Mouse (Mus musculus) liver, adult 2 months (tissue): ENCODE results near the gene Xpot. TPM values are rescaled to one million over a fixed set of nuclear protein-coding genes. Genes with fewer than 3 reads are reported as not detected.

Source experiments
- DNase-seq: peaks from one replicate; pipeline ENCODE4 v3.0.0-alpha.2; 2011; ENCODE audit warnings: low read depth, low spot score; ENCODE audit errors: extremely low read depth
- H3K27ac ChIP-seq: fragments of 200-500 bp; replicated peaks from 2 replicates; pipeline ENCODE4 v1.5.1; 2012; ENCODE audit warnings: low read depth, mild to moderate bottlenecking, control low read depth, inconsistent platforms, low read length; ENCODE audit not compliant: insufficient read depth
- H3K27me3 ChIP-seq: fragments of 200-500 bp; 2 replicates; pipeline ENCODE4 v1.6.1; 2012; ENCODE audit warnings: mild to moderate bottlenecking, moderate library complexity, low read length, inconsistent platforms; ENCODE audit not compliant: control insufficient read depth, insufficient read depth
- H3K36me3 ChIP-seq: fragments of 200-500 bp; 2 replicates; pipeline ENCODE4 v1.6.1; 2012; ENCODE audit warnings: low read length, inconsistent platforms; ENCODE audit not compliant: control insufficient read depth, insufficient read depth
- H3K4me1 ChIP-seq: fragments of 200-500 bp; 2 replicates; pipeline ENCODE4 v1.6.1; 2011; ENCODE audit warnings: low read length; ENCODE audit not compliant: control insufficient read depth, insufficient read depth
- H3K4me3 ChIP-seq: fragments of 200-500 bp; 2 replicates; pipeline ENCODE4 v1.5.1; 2011; ENCODE audit warnings: low read depth, mild to moderate bottlenecking, control low read depth, low read length, moderate library complexity; ENCODE audit not compliant: insufficient read depth
- H3K79me2 ChIP-seq: fragments of 200-500 bp; 2 replicates; pipeline ENCODE4 v1.6.1; 2012; ENCODE audit warnings: inconsistent platforms, mild to moderate bottlenecking, low read length, moderate library complexity; ENCODE audit not compliant: control insufficient read depth, insufficient read depth
- H3K9ac ChIP-seq: fragments of 200-500 bp; 2 replicates; pipeline ENCODE4 v1.6.1; 2012; ENCODE audit warnings: low read depth, mild to moderate bottlenecking, control low read depth, inconsistent platforms, low read length
- CTCF ChIP-seq: fragments of 200-500 bp; IDR thresholded peaks from 2 replicates; pipeline ENCODE4 v1.5.1; 2011; ENCODE audit warnings: low read depth, low read length, control low read depth
- POLR2A ChIP-seq: fragments of 200-500 bp; IDR thresholded peaks from 2 replicates; pipeline ENCODE4 v1.6.1; 2011; ENCODE audit warnings: low read length, control low read depth; ENCODE audit not compliant: insufficient read depth; ENCODE audit errors: extremely low read depth
- WGBS: fragments of 180-500 bp; shearing (Covaris S2); methylation state at CpG from one replicate; pipeline ENCODE4 v1.1.7; 2018; 5-methylcytosine and 5-hydroxymethylcytosine counted together
- polyA plus RNA-seq: library from polyadenylated mRNA; depleted of rRNA; stranded (reverse); fragments of >200 nt; gene quantifications from 2 replicates; pipeline ENCODE4 v1.2.3, GENCODE M21; 2012
- total RNA-seq: library from RNA; depleted of rRNA; stranded (reverse); fragments of >200 nt; gene quantifications from 2 replicates; pipeline ENCODE4 v1.2.3, GENCODE M21; 2014

Gene Xpot
- total and polyA plus RNA-seq, 2 experiments = 55.5 to 71.7 TPM

GRCm38 (mm10) chr10:121653079-121653478, 26.9 kb upstream of the Xpot start:
- 97% methylated on average over 1 of the region's 1 CpGs for WGBS
- no peaks in the 10 kb centered on the region for H3K79me2 ChIP-seq
- H3K27ac ChIP-seq = no peak overlapping the region
- H3K27me3 ChIP-seq = no peaks in the 10 kb centered on the region
- no peaks in the 10 kb centered on the region for H3K4me1 ChIP-seq
- no peaks in the 10 kb centered on the region for H3K36me3 ChIP-seq
- H3K4me3 ChIP-seq = no peak overlapping the region
- DNase-seq = no peak
- no peak overlapping the region for H3K9ac ChIP-seq
- no peak for TF ChIP-seq POLR2A
- TF ChIP-seq CTCF = no peak

GRCm38 (mm10) chr10:121646294-121646693, 20.2 kb upstream of the Xpot start:
- H3K36me3 ChIP-seq = no peaks in the 10 kb centered on the region
- peaks cover 7% of the 10 kb centered on the region; the same call in 1 of the 2 replicates for H3K4me1 ChIP-seq
- DNase-seq = no peak
- 58% methylated on average over 6 of the region's 6 CpGs for WGBS
- no peak overlapping the region for H3K9ac ChIP-seq
- no peaks in the 10 kb centered on the region for H3K79me2 ChIP-seq
- no peak overlapping the region for H3K27ac ChIP-seq
- TF ChIP-seq POLR2A (no peak), CTCF (no peak)
- H3K27me3 ChIP-seq = peaks cover 9% of the 10 kb centered on the region
- H3K4me3 ChIP-seq = no peak overlapping the region

GRCm38 (mm10) chr10:121642054-121642947, 16.2 kb upstream of the Xpot start:
- Histone ChIP-seq H3K4me1 (peaks cover 10% of the 10 kb centered on the region; the same call in 1 of the 2 replicates), H3K79me2 (no peaks in the 10 kb centered on the region), H3K36me3 (no peaks in the 10 kb centered on the region), H3K27ac (no peak overlapping the region), H3K9ac (no peak overlapping the region), H3K27me3 (peaks cover 13% of the 10 kb centered on the region), H3K4me3 (peak overlapping the region; percentile 61; the same call in 1 of the 2 replicates)
- 11% methylated on average over 28 of the region's 28 CpGs for WGBS
- DNase-seq = no peak
- TF ChIP-seq POLR2A (no peak), CTCF (no peak)

DNA sequence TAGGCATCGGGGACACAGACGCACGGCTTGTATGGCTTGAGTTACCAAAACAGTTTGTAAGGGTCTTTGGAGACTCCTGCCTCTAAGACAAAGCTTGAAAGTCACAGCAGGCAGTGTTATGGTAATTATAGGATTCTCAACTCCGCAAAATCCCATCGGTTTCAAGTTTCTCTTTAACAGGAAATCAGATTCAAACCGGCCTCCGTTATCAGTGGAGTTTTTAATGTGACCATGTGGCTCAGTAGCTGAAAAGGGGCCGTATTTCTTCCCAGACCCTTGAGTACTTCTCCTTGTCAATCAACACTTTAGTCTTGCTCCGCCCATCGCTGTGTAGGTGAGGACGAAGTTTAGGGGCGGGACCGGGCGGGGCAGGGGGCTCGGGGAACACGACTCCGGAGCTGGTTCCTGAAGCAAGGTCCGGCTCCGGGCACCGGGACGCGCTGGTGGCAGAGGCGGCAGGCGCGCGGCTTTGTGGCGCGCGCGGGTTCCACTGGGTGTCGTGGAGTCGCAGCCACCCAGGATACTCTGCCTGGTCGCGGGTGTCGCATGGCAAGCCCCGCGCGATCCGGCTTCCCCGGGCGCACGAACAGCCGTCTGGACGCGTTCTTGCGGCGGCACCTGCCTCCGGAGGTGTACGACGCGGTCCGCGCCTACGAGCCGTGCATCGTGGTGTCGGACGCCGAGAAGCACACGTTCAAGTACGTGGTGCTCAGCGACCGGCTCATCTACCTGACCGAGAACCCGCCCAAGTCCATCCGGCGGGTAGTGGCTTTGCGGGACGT, 15.3 kb upstream of the Xpot start, which contains the start of gene D930020B18Rik:
Gene D930020B18Rik, plus strand, starts transcription at position 317 of the 782 bp plus-strand sequence.
- H3K79me2 ChIP-seq = no peaks in the 10 kb centered on the region
- no peak for DNase-seq
- WGBS = 2% methylated on average over 69 of the region's 69 CpGs
- TF ChIP-seq POLR2A = no peak
- no peak for TF ChIP-seq CTCF
- H3K9ac ChIP-seq = no peak within 1 kb of the TSS
- peaks cover 10% of the 10 kb centered on the region; the same call in 1 of the 2 replicates for H3K4me1 ChIP-seq
- no peak within 1 kb of the TSS for H3K27ac ChIP-seq
- H3K27me3 ChIP-seq = peaks cover 13% of the 10 kb centered on the region
- H3K36me3 ChIP-seq = no peaks in the 10 kb centered on the region
- peak within 1 kb of the TSS; percentile 61; the same call in 1 of the 2 replicates for H3K4me3 ChIP-seq

- no peak for DNase-seq
- H3K9ac ChIP-seq = no peak overlapping the region
- peaks cover 13% of the 10 kb centered on the region for H3K27me3 ChIP-seq
- TF ChIP-seq POLR2A (no peak), CTCF (no peak)
- no peaks in the 10 kb centered on the region for H3K79me2 ChIP-seq
- 37% methylated on average over 10 of the region's 10 CpGs for WGBS
- H3K4me3 ChIP-seq = peak overlapping the region; percentile 21; the same call in 1 of the 2 replicates
- peaks cover 10% of the 10 kb centered on the region; the same call in 1 of the 2 replicates for H3K4me1 ChIP-seq
- H3K36me3 ChIP-seq = no peaks in the 10 kb centered on the region
- no peak overlapping the region for H3K27ac ChIP-seq
These were observed 14.8 kb upstream of the Xpot start for GRCm38 (mm10) chr10:121640944-121641271.
